Comparison of ENCODE assay signal across 8 mouse cellular contexts in genomic region chr17:35822964-35823937, GRCm38 (mm10). TPM values are rescaled to one million over a fixed set of nuclear protein-coding genes. Genes with fewer than 3 reads are reported as not detected.
DNase-seq lines count a peak whose midpoint lies in the region.

TSS of gene Flot1 (plus strand) at chr17:35823230.

- no peaks in the 10 kb centered on the region for H3K9me3 ChIP-seq in hindbrain, embryonic 10.5 days

- peaks cover 33% of the 10 kb centered on the region; the same call in 1 of the 2 replicates for H3K27me3 ChIP-seq in hindbrain, embryonic 10.5 days (ENCODE audit: insufficient read depth, poor library complexity, severe bottlenecking)

- peaks cover 37% of the 10 kb centered on the region for H3K36me3 ChIP-seq in hindbrain, embryonic 10.5 days

- peak within 1 kb of the TSS; percentile 95 for H3K27ac ChIP-seq in hindbrain, embryonic 10.5 days

- WGBS in hindbrain, embryonic 10.5 days: under 1% methylated on average over 47 of the region's 47 CpGs

- H3K4me1 ChIP-seq in hindbrain, embryonic 10.5 days (replicated peaks): peaks cover 38% of the 10 kb centered on the region

- peak within 1 kb of the TSS; percentile 77 for H3K4me3 ChIP-seq in hindbrain, embryonic 10.5 days

- DNase-seq in NIH3T3 (ENCODE audit: low read depth): peak; percentile 98
- DNase-seq in cerebellum, adult 9-11 months: peak; percentile 80
- peak in 1 of 2 experiments; percentile 79 for DNase-seq in frontal cortex, adult 2 months (ENCODE audit: extremely low spot score in 1 of 2, low spot score in 1 of 2)
- peak; percentile 90 for DNase-seq in hindbrain, embryonic 10.5 days (ENCODE audit: low spot score)
- peak; percentile 75 to 79 for DNase-seq in layer of hippocampus, postnatal 14 days (ENCODE audit: low spot score in 2 of 2)
- peak; percentile 96 for DNase-seq in lung, postnatal 36 days
- peak; percentile 73 for DNase-seq in retina, postnatal 7 days (ENCODE audit: low read depth, low spot score)
- peak; percentile 73 for DNase-seq in urinary bladder, adult 2 months (ENCODE audit: low spot score)

RNA-seq across cellular contexts. Expression of gene Flot1, which starts in this region (rescaled TPM):
- polyA plus RNA-seq in frontal cortex, adult 2 months (2012; rRNA removed): 178 and 209 TPM in 2 replicates
- 58.4 and 63.7 TPM in 2 replicates for polyA plus RNA-seq in hindbrain, embryonic 10.5 days (2016; fragmentation: Nextera tagmentation; extraction: Ambion mirVana)
- total RNA-seq in layer of hippocampus, postnatal 14 days (2021): 100 to 1,000 TPM; 139 to 147 TPM
- polyA plus RNA-seq in urinary bladder, adult 2 months (2012; rRNA removed): 156 and 192 TPM in 2 replicates
